Mouse (Mus musculus) liver, embryonic 12.5 days (tissue): ENCODE data around the gene Ffar4. TPM values are rescaled to one million over a fixed set of nuclear protein-coding genes. Genes with fewer than 3 reads are reported as not detected.

ENCODE experiments used
- ATAC-seq: fragments of 200-750 bp; cut with Nextera tagmentation; 2 replicates; pipeline ENCODE4 v1.8.0; 2017; ENCODE audit warnings: moderate number of reproducible peaks, mild to moderate bottlenecking, moderate library complexity
- H3K27ac ChIP-seq: fragments of 300-500 bp; sonication (generic); 2 replicates; pipeline ENCODE4 v1.5.1; 2016; ENCODE audit warnings: mild to moderate bottlenecking
- H3K27me3 ChIP-seq: fragments of 300-500 bp; sonication (generic); replicated peaks from 2 replicates; pipeline ENCODE4 v1.6.1; 2016; ENCODE audit warnings: mild to moderate bottlenecking, moderate library complexity
- H3K36me3 ChIP-seq: fragments of 300-500 bp; sonication (generic); 2 replicates; pipeline ENCODE4 v1.6.1; 2016; ENCODE audit warnings: mild to moderate bottlenecking, moderate library complexity
- H3K4me1 ChIP-seq: fragments of 300-500 bp; sonication (generic); 2 replicates; pipeline ENCODE4 v1.6.1; 2016
- H3K4me2 ChIP-seq: fragments of 300-500 bp; sonication (generic); 2 replicates; pipeline ENCODE4 v1.6.1; 2016; ENCODE audit warnings: mild to moderate bottlenecking, moderate library complexity
- H3K4me3 ChIP-seq: fragments of 300-500 bp; sonication (generic); 2 replicates; pipeline ENCODE4 v1.5.1; 2016; ENCODE audit warnings: mild to moderate bottlenecking, moderate library complexity
- H3K9ac ChIP-seq: fragments of 300-500 bp; sonication (generic); 2 replicates; pipeline ENCODE4 v1.6.1; 2016; ENCODE audit warnings: mild to moderate bottlenecking, moderate library complexity
- H3K9me3 ChIP-seq: fragments of 300-500 bp; sonication (generic); replicated peaks from 2 replicates; pipeline ENCODE4 v1.6.1; 2016; ENCODE audit warnings: mild to moderate bottlenecking, moderate library complexity
- WGBS: fragments of 180-500 bp; shearing (Covaris S2); methylation state at CpG from one replicate; pipeline ENCODE4 v1.1.7; 2016; ENCODE audit not compliant: insufficient replicate concordance; 5-methylcytosine and 5-hydroxymethylcytosine counted together
- polyA plus RNA-seq: library from polyadenylated mRNA; unstranded; fragments of >200 nt; fragmentation: Nextera tagmentation; extraction: Ambion mirVana; gene quantifications from 2 replicates; pipeline ENCODE4 v1.2.1, GENCODE M21; 2016

Ffar4 gene
- polyA plus RNA-seq, 1 experiment from 2014 or later: 0.54 TPM

- Histone ChIP-seq H3K4me2 (no peak overlapping the region), H3K36me3 (no peaks in the 10 kb centered on the region), H3K9ac (no peak overlapping the region), H3K4me3 (no peak overlapping the region), H3K9me3 (no peaks in the 10 kb centered on the region), H3K27me3 (no peaks in the 10 kb centered on the region), H3K4me1 (no peaks in the 10 kb centered on the region), H3K27ac (no peak overlapping the region)
- WGBS: 58% methylated on average over 8 of the region's 8 CpGs
- ATAC-seq: no peak
Measured at GRCm38 (mm10) chr19:38111056-38111455, 14.2 kb downstream of the Ffar4 start.

GRCm38 (mm10) chr19:38112575-38112974 lies 15.7 kb downstream of the Ffar4 start:
- WGBS: 39% methylated on average over 4 of the region's 4 CpGs
- no peak for ATAC-seq
- no peak overlapping the region for H3K27ac ChIP-seq

DNA sequence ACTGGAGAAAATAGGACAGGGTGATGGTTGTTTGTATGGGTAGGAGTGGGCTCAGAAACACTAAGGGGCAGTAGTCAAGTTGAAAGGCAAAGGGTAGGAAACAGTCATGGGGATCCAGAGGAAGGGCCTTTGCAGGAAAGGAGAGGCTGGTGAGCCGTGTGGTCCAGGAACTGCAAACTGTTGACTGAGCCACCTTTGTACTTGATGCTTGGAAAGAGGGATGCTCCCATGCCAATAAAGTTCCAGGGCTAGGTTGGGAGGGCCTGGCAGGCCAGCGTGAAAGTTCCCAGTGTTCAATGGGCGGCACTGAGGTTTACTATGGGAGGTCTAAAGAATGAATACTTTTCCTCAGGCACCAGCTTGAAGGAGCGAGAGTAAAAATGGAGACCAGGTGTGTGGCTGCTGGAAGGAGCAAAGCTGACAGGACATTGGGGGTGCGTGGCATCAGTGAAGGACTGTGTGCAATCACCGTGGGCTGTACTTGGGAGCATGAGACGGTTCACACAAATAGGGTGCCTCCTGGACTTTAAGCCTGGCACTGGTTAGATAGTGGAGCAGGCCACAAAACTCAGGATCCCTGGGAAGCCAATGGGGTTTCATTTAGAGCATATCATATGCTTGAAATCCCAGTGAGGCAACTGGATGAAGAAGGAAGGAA lies 18.1 kb downstream of the Ffar4 start:
- 0 out of 2 replicates have a peak, but pooled peaks have one; percentile 31 for ATAC-seq
- Histone ChIP-seq H3K9me3 (no peaks in the 10 kb centered on the region), H3K27me3 (0 out of 2 replicates have a peak, but pooled peaks cover 1% of the 10 kb centered on the region), H3K4me3 (no peak overlapping the region), H3K4me2 (no peak overlapping the region), H3K36me3 (0 out of 2 replicates have a peak, but pooled peaks cover 5% of the 10 kb centered on the region), H3K9ac (no peak overlapping the region), H3K4me1 (no peaks in the 10 kb centered on the region), H3K27ac (no peak overlapping the region)
- WGBS: 67% methylated on average over 7 of the region's 7 CpGs

More at GRCm38 (mm10) chr19:38112575-38112974, 15.7 kb downstream of the Ffar4 start:
- Histone ChIP-seq H3K4me3 (no peak overlapping the region), H3K36me3 (no peaks in the 10 kb centered on the region), H3K4me1 (no peaks in the 10 kb centered on the region), H3K27me3 (no peaks in the 10 kb centered on the region), H3K9ac (no peak overlapping the region), H3K4me2 (no peak overlapping the region), H3K9me3 (no peaks in the 10 kb centered on the region)

DNA sequence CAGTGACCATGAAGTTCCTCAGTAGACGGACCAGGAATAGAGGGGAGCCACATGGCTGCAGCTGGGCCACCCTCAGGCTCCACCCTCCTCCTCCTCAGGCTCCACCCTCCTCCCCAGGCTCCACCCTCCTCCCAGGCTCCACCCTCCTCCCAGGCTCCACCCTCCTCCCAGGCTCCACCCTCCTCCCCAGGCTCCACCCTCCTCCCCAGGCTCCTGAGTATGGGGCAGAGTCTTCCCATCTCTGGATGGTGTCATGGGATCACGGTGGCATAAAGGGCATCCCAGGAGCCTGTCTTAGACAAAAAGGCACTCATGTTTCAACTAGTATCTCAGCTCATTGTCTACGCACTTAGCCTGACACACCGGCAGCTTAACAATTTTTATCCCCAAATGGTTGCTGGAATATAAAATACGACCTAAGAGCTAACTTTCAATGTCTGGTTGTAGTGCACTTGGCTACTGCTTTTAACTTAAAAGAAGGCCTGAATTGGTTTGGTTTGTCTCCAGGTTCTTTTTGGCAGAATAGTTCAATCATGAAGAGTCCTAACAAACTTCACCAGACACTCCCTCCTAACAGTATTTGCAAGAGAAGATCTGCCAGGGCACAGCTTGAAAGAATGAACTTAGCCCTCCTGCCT lies 23.4 kb downstream of the Ffar4 start:
- Histone ChIP-seq H3K4me3 (no peak overlapping the region), H3K9ac (no peak overlapping the region), H3K27me3 (peaks cover 37% of the 10 kb centered on the region), H3K36me3 (0 out of 2 replicates have a peak, but pooled peaks cover 5% of the 10 kb centered on the region), H3K27ac (no peak overlapping the region), H3K4me1 (no peaks in the 10 kb centered on the region), H3K4me2 (no peak overlapping the region), H3K9me3 (no peaks in the 10 kb centered on the region)
- ATAC-seq: peak; percentile 45
- 65% methylated on average over 5 of the region's 5 CpGs for WGBS

DNA sequence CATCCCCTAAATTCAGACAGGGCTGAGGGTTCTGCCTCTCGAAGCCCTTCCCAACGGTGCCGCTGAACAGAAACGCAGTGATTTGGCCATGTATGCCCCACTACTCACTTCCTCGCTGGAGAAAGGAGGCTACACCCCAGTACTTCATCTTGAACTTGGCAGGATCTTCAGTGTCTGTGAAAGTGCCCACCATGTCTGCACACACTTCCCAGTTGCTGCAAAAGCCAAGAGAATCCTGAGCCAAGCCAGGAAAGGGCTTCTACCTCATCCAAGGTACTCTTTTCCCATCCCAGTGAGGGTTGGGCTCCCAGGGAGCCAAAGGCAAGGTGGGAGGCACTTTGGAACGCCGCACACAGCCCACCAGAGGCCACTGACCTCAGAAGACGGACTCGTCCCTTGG lies 27.1 kb downstream of the Ffar4 start:
- H3K36me3 ChIP-seq: no peaks in the 10 kb centered on the region
- H3K4me2 ChIP-seq: peak overlapping the region; percentile 62
- H3K9ac ChIP-seq: peak overlapping the region; percentile 55
- H3K4me1 ChIP-seq: no peaks in the 10 kb centered on the region
- H3K27me3 ChIP-seq: peaks cover 50% of the 10 kb centered on the region
- peak overlapping the region; percentile 52 for H3K4me3 ChIP-seq
- 22% methylated on average over 9 of the region's 9 CpGs for WGBS
- H3K9me3 ChIP-seq: no peaks in the 10 kb centered on the region
- no peak for ATAC-seq
- peak overlapping the region; percentile 67 for H3K27ac ChIP-seq

- Histone ChIP-seq H3K4me1 (no peaks in the 10 kb centered on the region), H3K9me3 (no peaks in the 10 kb centered on the region), H3K36me3 (no peaks in the 10 kb centered on the region), H3K4me3 (peak overlapping the region; percentile 52), H3K9ac (peak overlapping the region; percentile 55), H3K27me3 (peaks cover 50% of the 10 kb centered on the region), H3K4me2 (peak overlapping the region; percentile 62), H3K27ac (peak overlapping the region; percentile 78)
- ATAC-seq: peak; percentile 67
- WGBS: 2% methylated on average over 42 of the region's 77 CpGs
Measured at GRCm38 (mm10) chr19:38124401-38125218, 27.7 kb downstream of the Ffar4 start.

DNA sequence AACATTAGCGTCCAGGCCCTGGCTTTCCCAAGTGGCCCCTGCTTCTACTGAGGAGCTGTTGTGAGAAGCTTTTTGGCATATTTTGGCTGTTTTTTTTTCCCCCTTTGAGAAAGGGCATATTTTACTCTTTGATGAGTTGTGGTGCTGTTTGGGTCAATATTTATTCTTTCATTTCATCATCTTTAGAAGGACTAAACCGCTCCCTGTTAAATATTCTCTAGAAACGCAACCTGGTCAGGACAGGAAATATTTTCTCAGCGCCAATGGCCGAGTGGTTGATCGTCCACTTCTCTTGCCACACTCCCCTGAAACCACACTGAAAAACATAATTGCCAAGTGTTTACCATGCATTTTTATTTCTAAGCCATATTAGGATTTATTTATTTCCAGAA lies 28.3 kb downstream of the Ffar4 start, which contains the start of gene Rbp4:
Rbp4 (minus strand) TSS at position 63 of the 392 bp plus-strand sequence.
- Histone ChIP-seq H3K27ac (peak within 1 kb of the TSS; percentile 78), H3K9ac (peak within 1 kb of the TSS; percentile 55), H3K36me3 (no peaks in the 10 kb centered on the region), H3K4me1 (no peaks in the 10 kb centered on the region), H3K4me3 (peak within 1 kb of the TSS; percentile 52), H3K4me2 (peak within 1 kb of the TSS; percentile 62), H3K27me3 (peaks cover 47% of the 10 kb centered on the region), H3K9me3 (no peaks in the 10 kb centered on the region)
- WGBS: 53% methylated on average over 6 of the region's 6 CpGs
- ATAC-seq: no peak

DNA sequence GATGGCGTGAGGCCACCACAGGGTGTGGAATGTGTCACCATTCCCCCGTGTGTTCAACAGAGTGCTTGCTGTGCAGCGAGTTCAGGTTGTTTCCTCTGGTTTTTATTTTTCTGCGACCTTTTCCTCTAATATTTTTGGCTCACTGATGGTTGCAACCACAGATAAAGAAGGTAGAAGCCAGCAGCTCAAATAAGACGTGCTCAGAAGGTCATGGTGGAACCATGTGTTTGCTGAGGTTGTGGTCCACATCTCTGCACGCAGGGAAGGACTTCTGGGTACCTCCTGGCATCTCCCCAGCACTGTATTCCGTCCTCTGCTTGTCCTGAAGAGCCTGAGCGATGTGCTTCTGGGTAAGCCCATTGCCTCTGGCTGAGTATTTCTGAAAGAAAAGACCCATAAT lies 29.8 kb downstream of the Ffar4 start:
- Histone ChIP-seq H3K4me3 (no peak overlapping the region), H3K27ac (no peak overlapping the region), H3K27me3 (peaks cover 47% of the 10 kb centered on the region), H3K9me3 (no peaks in the 10 kb centered on the region), H3K4me1 (no peaks in the 10 kb centered on the region), H3K4me2 (no peak overlapping the region), H3K36me3 (no peaks in the 10 kb centered on the region), H3K9ac (no peak overlapping the region)
- ATAC-seq: no peak
- WGBS: 44% methylated on average over 8 of the region's 8 CpGs

DNA sequence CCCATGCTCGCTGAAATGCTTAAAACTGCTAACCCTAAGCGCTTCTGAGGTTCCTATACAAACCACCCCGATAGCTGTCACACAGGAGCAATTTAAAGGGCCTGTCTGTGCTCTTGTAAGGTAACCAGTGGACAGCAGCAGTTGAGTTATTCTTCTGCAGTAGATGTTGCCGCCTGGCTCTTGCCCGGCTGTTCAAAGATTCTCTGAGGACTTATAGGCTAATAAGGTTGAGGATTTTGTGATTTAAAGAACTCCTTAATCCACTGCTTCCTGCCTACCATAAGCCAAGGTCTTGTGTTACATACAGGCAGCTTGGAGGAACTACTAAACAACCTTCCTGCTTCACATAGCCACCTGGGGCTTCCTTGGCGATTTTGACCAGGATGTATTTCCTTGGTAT lies 35.6 kb downstream of the Ffar4 start, which contains the start of gene Pde6c:
Pde6c (plus strand) TSS at position 301 of the 400 bp plus-strand sequence.
- WGBS: 65% methylated on average over 6 of the region's 6 CpGs

DNA sequence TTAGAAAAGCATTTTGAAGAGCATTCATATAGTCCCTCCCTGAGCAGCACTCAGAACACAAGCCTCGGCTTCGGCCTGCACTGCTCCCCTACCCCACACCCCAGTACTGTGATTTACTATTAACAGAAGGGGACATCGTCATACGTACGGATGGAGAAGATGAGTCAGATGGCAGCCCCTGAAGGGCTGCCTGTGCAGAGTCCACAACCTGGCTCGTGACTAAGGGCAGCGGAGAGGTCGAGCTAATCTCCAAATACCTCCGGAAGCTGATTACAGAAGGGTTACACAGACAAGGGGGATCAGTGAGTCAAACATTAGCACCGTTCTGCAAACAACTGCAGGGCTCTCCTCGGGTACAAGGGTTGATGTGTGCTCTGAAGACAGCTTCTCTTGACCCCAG lies 37.1 kb downstream of the Ffar4 start:
- no peak overlapping the region for H3K4me2 ChIP-seq
- ATAC-seq: peak; percentile 85
- peak overlapping the region; percentile 64 for H3K27ac ChIP-seq

More for the DNA sequence above, 35.6 kb downstream of the Ffar4 start, which contains the start of gene Pde6c:
- Histone ChIP-seq H3K9me3 (no peaks in the 10 kb centered on the region), H3K9ac (no peak within 1 kb of the TSS), H3K4me1 (no peaks in the 10 kb centered on the region), H3K27me3 (0 out of 2 replicates have a peak, but pooled peaks cover 3% of the 10 kb centered on the region), H3K4me2 (no peak within 1 kb of the TSS), H3K4me3 (no peak within 1 kb of the TSS), H3K36me3 (no peaks in the 10 kb centered on the region), H3K27ac (peak within 1 kb of the TSS; percentile 61)
- ATAC-seq: no peak

DNA sequence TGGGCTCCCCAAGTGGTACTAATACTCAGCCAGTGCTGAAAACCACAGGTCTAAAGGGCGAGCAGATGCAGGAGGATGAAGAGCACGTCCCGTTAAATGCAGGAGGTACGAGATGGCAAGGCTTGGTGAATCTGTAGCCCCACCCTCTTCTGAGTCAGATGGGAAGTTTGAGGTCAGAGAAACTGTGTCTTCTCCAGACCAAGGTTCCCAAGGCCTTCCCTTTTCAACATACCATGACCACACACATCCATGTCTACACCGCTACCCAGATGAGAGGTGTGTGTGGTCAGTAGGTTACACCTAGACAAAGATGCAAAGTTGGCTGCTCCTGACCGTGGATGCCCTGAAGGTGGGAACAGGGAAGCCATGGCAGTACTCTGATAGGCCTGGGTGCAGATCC lies 37.9 kb downstream of the Ffar4 start:
- no peak overlapping the region for H3K4me2 ChIP-seq
- H3K27me3 ChIP-seq: no peaks in the 10 kb centered on the region
- 65% methylated on average over 6 of the region's 6 CpGs for WGBS
- peak overlapping the region; percentile 64 for H3K27ac ChIP-seq
- H3K36me3 ChIP-seq: no peaks in the 10 kb centered on the region
- ATAC-seq: no peak; the same call in 1 of the 2 replicates
- H3K4me3 ChIP-seq: no peak overlapping the region
- H3K4me1 ChIP-seq: no peaks in the 10 kb centered on the region
- no peak overlapping the region for H3K9ac ChIP-seq
- no peaks in the 10 kb centered on the region for H3K9me3 ChIP-seq

More for the DNA sequence above, 37.1 kb downstream of the Ffar4 start:
- Histone ChIP-seq H3K9me3 (no peaks in the 10 kb centered on the region), H3K9ac (no peak overlapping the region), H3K4me1 (no peaks in the 10 kb centered on the region), H3K27me3 (no peaks in the 10 kb centered on the region), H3K4me3 (no peak overlapping the region), H3K36me3 (no peaks in the 10 kb centered on the region)
- 50% methylated on average over 11 of the region's 11 CpGs for WGBS
